Mouse (Mus musculus) liver, embryonic 16.5 days (tissue): ENCODE measurements around the gene Nptx1. TPM values are rescaled to one million over a fixed set of nuclear protein-coding genes. Genes with fewer than 3 reads are reported as not detected.

Experiments
- ATAC-seq: fragments of 200-750 bp; cut with Nextera tagmentation; 2 replicates; pipeline ENCODE4 v1.8.0; 2017; ENCODE audit warnings: low read depth, mild to moderate bottlenecking, moderate number of reproducible peaks, moderate library complexity
- H3K27ac ChIP-seq: fragments of 300-500 bp; sonication (generic); 2 replicates; pipeline ENCODE4 v1.5.1; 2014; ENCODE audit warnings: mild to moderate bottlenecking, low read length
- H3K27me3 ChIP-seq: fragments of 300-500 bp; sonication (generic); 2 replicates; pipeline ENCODE4 v1.6.1; 2014; ENCODE audit warnings: low read depth, low read length, mixed read lengths; ENCODE audit not compliant: control insufficient read depth, insufficient read depth
- H3K36me3 ChIP-seq: fragments of 300-500 bp; sonication (generic); 2 replicates; pipeline ENCODE4 v1.6.1; 2014; ENCODE audit warnings: mild to moderate bottlenecking; ENCODE audit not compliant: control insufficient read depth, insufficient read depth
- H3K4me1 ChIP-seq: fragments of 300-500 bp; sonication (generic); 2 replicates; pipeline ENCODE4 v1.6.1; 2014; ENCODE audit warnings: low read depth, low read length, mixed read lengths; ENCODE audit not compliant: control insufficient read depth
- H3K4me2 ChIP-seq: fragments of 300-500 bp; sonication (generic); 2 replicates; pipeline ENCODE4 v1.6.1; 2014; ENCODE audit warnings: low read depth, low read length, mixed read lengths
- H3K4me3 ChIP-seq: fragments of 300-500 bp; sonication (generic); 2 replicates; pipeline ENCODE4 v1.5.1; 2014; ENCODE audit warnings: low read depth, mild to moderate bottlenecking, low read length
- H3K9ac ChIP-seq: fragments of 300-500 bp; sonication (generic); 2 replicates; pipeline ENCODE4 v1.6.1; 2014; ENCODE audit warnings: low read depth, low read length
- H3K9me3 ChIP-seq: fragments of 300-500 bp; sonication (generic); replicated peaks from 2 replicates; pipeline ENCODE4 v1.6.1; 2016; ENCODE audit warnings: low read length; ENCODE audit not compliant: control insufficient read depth
- WGBS: fragments of 180-500 bp; shearing (Covaris S2); extraction: QIAGEN DNeasy Blood & Tissue Kit; methylation state at CpG from one replicate; pipeline ENCODE4 v1.1.7; 2014; ENCODE audit not compliant: insufficient replicate concordance; 5-methylcytosine and 5-hydroxymethylcytosine counted together
- polyA plus RNA-seq: library from polyadenylated mRNA; unstranded; fragments of >200 nt; fragmentation: Nextera tagmentation; extraction: Ambion mirVana; gene quantifications from 2 replicates; pipeline ENCODE4 v1.2.1, GENCODE M21; 2015

Nptx1 gene
- polyA plus RNA-seq, 1 experiment from 2014 or later, result 0.02 TPM

DNA sequence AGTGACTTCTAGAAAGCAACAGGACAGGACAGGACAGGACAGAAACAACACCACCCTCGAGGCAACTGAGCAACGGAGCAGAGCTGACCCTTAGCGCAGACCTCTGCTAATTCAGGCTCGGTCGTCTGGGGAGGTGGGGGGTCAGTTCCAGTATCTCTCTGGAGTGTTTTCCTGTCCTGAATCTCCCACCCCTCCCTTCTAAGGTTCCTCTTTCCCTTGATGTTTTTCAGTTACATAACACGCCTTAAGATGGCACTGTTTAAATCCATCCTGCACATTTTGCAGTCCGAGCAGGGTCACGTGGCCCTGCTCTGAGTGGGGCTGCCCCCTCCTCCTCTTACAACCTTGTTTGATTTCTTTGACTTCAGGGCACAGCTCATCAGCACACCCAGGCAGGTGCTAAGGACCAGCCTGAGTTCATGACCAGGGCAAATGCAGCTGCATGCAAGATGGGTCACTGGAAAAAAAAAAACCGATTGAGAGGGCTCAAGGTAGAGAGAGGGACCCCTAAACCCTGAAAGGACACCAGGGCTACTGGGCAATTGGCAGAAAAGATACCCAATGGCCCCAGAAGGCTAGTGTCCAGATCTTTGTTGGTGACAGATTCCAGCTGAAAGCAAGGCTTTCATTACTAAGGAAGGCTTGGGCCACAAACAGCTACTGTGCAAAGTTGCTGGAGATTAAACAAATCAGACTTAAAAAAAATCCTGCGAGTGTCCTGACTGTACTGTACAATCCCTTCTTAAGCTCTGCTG is 1.6 kb downstream of the Nptx1 start:
- 5% methylated on average over 10 of the region's 10 CpGs for WGBS
- no peak overlapping the region for H3K4me2 ChIP-seq
- H3K4me1 ChIP-seq, result peaks cover 8% of the 10 kb centered on the region
- H3K9me3 ChIP-seq, result no peaks in the 10 kb centered on the region
- ATAC-seq, result no peak
- H3K27me3 ChIP-seq, result peaks cover 67% of the 10 kb centered on the region
- no peaks in the 10 kb centered on the region for H3K36me3 ChIP-seq
- no peak overlapping the region for H3K4me3 ChIP-seq
- H3K9ac ChIP-seq, result no peak overlapping the region
- no peak overlapping the region for H3K27ac ChIP-seq

DNA sequence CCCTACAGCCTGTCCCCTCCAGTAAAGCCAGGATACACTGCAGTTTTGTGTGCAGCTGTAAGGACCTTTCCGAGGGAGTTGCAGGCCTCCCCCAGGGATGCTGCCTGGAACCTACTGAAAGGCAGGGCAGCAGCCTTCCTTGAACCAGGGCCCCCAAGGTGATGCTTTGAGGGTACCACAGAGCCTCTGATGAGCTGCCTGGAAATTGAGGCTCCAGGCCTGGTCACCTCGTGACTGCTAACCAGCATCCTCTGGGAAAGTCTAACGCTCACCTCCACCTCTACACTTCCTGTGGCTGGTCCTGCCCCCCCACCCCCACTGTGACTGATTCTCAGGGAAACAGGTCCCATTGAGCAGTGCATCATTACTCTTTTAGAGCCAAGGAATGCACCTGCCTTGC is 2.3 kb downstream of the Nptx1 start:
- H3K27ac ChIP-seq, result no peak overlapping the region
- no peak overlapping the region for H3K4me2 ChIP-seq
- peaks cover 8% of the 10 kb centered on the region for H3K4me1 ChIP-seq
- no peak overlapping the region for H3K4me3 ChIP-seq
- no peak overlapping the region for H3K9ac ChIP-seq
- H3K36me3 ChIP-seq, result no peaks in the 10 kb centered on the region
- peaks cover 61% of the 10 kb centered on the region for H3K27me3 ChIP-seq
- ATAC-seq, result no peak
- 33% methylated on average over 3 of the region's 3 CpGs for WGBS
- H3K9me3 ChIP-seq, result no peaks in the 10 kb centered on the region

DNA sequence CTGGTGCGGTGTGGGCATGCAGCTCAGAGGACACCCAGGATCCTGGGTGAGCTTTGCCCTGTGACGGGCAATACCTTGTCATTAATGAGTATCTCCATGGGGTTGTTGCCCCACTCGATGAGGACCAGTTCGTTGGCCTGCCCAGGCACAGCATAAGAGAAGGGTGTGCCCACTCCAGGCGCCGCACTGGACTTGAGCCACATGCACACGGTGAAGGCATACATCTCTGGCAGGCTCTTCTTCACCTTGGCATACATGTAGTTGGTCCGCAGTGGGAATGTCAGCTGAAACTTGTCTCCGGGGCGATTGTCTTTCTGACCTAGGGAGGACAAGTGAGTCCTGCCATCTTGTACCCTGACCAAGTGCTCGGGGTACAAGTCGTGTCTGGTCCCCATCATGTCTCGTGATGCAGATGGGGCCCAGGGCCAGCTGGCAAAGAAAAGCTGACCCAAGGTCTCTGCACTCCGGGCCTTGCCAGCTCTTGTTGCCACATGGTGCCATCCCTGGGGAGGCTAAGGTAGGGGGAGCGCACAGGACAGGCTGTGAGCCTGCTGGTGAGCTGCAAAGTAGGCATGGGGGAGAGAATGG is 2.9 kb downstream of the Nptx1 start:
- Histone ChIP-seq H3K9ac (no peak overlapping the region), H3K27ac (no peak overlapping the region), H3K4me1 (peaks cover 8% of the 10 kb centered on the region), H3K4me2 (no peak overlapping the region), H3K27me3 (peaks cover 54% of the 10 kb centered on the region), H3K36me3 (no peaks in the 10 kb centered on the region), H3K9me3 (no peaks in the 10 kb centered on the region), H3K4me3 (no peak overlapping the region)
- ATAC-seq, result no peak
- 64% methylated on average over 15 of the region's 15 CpGs for WGBS

DNA sequence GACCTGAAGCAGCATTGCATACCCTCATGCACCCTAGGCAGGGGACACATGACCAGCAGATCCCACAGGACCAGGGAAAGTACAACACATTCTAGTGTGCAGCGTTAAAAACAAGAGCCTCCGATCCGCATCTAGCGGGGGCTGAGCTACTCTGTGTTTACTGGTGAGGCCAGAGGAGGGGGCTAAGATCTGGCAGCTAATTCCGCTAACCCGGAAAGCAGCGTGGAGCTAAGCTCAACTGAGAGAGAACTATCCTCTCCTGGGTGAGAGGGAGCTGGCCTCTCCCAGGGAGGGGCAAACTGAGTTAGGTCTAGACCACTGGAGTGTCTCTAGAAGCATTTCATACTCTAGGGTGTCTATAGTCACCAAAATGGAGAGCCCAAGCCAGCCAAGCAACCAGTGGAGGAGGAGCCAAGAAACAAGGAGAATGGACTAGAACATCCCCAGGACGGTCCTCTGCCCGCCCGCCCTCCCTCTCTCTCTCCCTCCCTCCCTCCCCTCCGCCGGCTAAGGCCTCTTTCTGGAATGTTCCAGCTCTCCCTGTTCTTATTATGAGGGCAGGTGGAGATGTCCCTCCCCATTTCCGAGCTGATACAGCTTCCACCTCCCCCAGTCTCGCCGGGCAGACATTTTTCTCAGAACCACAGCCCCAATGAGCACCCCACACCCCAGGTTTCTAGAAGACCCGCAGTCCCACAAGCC is 3.6 kb downstream of the Nptx1 start:
- peaks cover 8% of the 10 kb centered on the region for H3K4me1 ChIP-seq
- H3K27ac ChIP-seq, result no peak overlapping the region
- no peak for ATAC-seq
- H3K9ac ChIP-seq, result no peak overlapping the region
- WGBS, result 47% methylated on average over 16 of the region's 16 CpGs
- peaks cover 48% of the 10 kb centered on the region for H3K27me3 ChIP-seq
- H3K4me2 ChIP-seq, result no peak overlapping the region
- H3K36me3 ChIP-seq, result no peaks in the 10 kb centered on the region
- H3K9me3 ChIP-seq, result no peaks in the 10 kb centered on the region
- H3K4me3 ChIP-seq, result no peak overlapping the region

GRCm38 (mm10) chr11:119542886-119543285 is 4.7 kb downstream of the Nptx1 start:
- H3K36me3 ChIP-seq, result no peaks in the 10 kb centered on the region
- no peaks in the 10 kb centered on the region for H3K9me3 ChIP-seq
- ATAC-seq, result no peak
- H3K4me1 ChIP-seq, result peaks cover 7% of the 10 kb centered on the region
- whole genome bisulfite sequencing, result 44% methylated on average over 5 of the region's 5 CpGs
- no peak overlapping the region for H3K27ac ChIP-seq
- no peak overlapping the region for H3K4me3 ChIP-seq
- H3K27me3 ChIP-seq, result peaks cover 37% of the 10 kb centered on the region
- no peak overlapping the region for H3K9ac ChIP-seq
- H3K4me2 ChIP-seq, result no peak overlapping the region

DNA sequence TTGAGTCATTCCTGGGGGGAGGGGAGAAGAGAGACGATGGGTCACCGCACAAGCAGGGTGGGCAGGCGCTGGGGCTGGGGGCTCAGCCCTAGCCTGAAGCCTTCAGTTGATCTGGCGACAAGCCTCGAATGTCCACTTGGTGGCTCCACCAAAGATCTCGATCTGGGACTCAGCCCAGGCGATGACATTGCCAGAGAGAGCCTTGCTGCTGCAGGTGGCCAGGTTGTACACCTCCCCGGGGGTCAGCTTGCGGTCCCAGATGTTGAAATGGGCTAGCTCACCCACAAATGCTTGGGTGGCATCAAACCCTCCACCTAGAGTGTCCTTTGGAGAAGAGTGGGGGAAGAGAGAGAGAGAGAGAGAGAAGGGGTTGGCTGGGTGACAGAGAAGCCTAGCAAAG is 5.2 kb downstream of the Nptx1 start:
- H3K36me3 ChIP-seq, result no peaks in the 10 kb centered on the region
- no peak overlapping the region for H3K4me3 ChIP-seq
- WGBS, result 35% methylated on average over 9 of the region's 9 CpGs
- ATAC-seq, result no peak
- peaks cover 32% of the 10 kb centered on the region for H3K27me3 ChIP-seq
- H3K9me3 ChIP-seq, result no peaks in the 10 kb centered on the region
- H3K9ac ChIP-seq, result no peak overlapping the region
- H3K27ac ChIP-seq, result no peak overlapping the region
- peaks cover 5% of the 10 kb centered on the region for H3K4me1 ChIP-seq
- H3K4me2 ChIP-seq, result no peak overlapping the region

DNA sequence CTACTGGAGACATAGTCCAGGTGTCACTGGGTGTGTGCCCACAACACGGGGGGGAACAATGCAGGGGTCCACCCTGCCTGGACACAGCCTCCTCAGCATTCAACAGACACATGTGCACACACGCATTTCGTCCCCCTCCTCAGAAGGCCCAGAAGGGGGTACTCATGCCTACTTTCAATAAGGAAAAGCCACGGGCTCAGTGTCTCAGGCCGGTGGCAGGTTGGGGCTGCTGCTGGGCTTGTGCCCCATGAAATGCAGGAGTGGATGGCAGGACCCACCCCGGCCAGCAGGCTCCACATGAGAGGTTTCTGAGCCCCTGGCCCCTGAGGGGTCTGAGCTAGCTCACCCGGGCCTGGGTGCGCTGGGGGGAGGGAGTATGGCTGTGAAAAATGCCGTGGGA is 6.5 kb downstream of the Nptx1 start:
- Histone ChIP-seq H3K4me1 (no peaks in the 10 kb centered on the region), H3K27me3 (peaks cover 19% of the 10 kb centered on the region), H3K4me3 (no peak overlapping the region), H3K9me3 (no peaks in the 10 kb centered on the region), H3K9ac (no peak overlapping the region), H3K27ac (no peak overlapping the region), H3K4me2 (no peak overlapping the region), H3K36me3 (no peaks in the 10 kb centered on the region)
- 53% methylated on average over 9 of the region's 9 CpGs for WGBS
- ATAC-seq, result no peak

- Histone ChIP-seq H3K36me3 (no peaks in the 10 kb centered on the region), H3K4me2 (no peak overlapping the region), H3K27me3 (peaks cover 14% of the 10 kb centered on the region), H3K4me1 (no peaks in the 10 kb centered on the region), H3K27ac (no peak overlapping the region), H3K9ac (no peak overlapping the region), H3K9me3 (no peaks in the 10 kb centered on the region), H3K4me3 (no peak overlapping the region)
- no peak for ATAC-seq
- 61% methylated on average over 9 of the region's 9 CpGs for WGBS
Observed at GRCm38 (mm10) chr11:119540560-119540959, 7.0 kb downstream of the Nptx1 start.

DNA sequence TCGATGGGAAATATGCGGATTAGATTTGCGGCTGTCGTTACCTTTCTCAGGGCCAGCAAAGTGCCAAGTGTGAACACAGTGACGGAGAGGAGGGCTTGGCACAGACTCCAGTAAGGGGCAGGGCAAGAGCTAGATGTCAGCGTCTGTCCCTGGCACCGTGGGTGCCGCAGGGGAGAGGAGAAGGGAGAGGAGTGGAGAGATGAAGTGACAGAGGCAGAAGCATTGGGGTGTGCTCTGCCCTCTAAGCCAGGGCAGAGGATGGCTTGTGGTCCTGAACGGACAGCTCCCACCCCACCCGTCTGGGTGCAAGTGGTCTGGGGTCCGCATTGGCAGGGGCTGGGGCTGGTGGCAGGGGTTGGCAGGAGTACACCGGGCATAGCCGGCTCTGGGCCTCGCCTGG is 7.6 kb downstream of the Nptx1 start:
- H3K4me2 ChIP-seq, result no peak overlapping the region
- no peak overlapping the region for H3K9ac ChIP-seq
- peaks cover 8% of the 10 kb centered on the region for H3K27me3 ChIP-seq
- no peak overlapping the region for H3K27ac ChIP-seq
- no peaks in the 10 kb centered on the region for H3K9me3 ChIP-seq
- no peak for ATAC-seq
- H3K4me1 ChIP-seq, result no peaks in the 10 kb centered on the region
- no peak overlapping the region for H3K4me3 ChIP-seq
- no peaks in the 10 kb centered on the region for H3K36me3 ChIP-seq
- 30% methylated on average over 14 of the region's 14 CpGs for WGBS
